In genomic region chr11:75259416-75259815, GRCm38 (mm10) we compare ENCODE assay signal across 13 mouse cellular contexts.
DNase-seq lines count a peak whose midpoint lies in the region; ATAC-seq and TF ChIP-seq lines count a peak whose summit lies in the region.
"Had no signal": no experiment of that assay in that cellular context is flagged by ENCODE, and none has a peak within 500 bp of the region (broad histone marks: within the 10 kb centered on the region; RNA-seq: fewer than 3 reads in every experiment).

No protein-coding gene starts in this region.

- ATAC-seq in inflammation-experienced regulatory T-cells, adult 6 months, result no peak
- ATAC-seq: intestine, embryonic 15.5 days; midbrain, embryonic 15.5 days had no signal

- DNase-seq in left cerebral cortex, adult 2 months (ENCODE audit: extremely low spot score in 1 of 2, low spot score in 2 of 2), result no peak
- no peak for DNase-seq in left cerebral cortex, adult 11 months (ENCODE audit: low spot score)
- DNase-seq in adipocyte (ENCODE audit: low spot score), result peak; percentile 93
- peak; percentile 57 for DNase-seq in adrenal gland, postnatal 25 days
- peak; percentile 87 to 88 for DNase-seq in cerebellum, postnatal 14 days
- no peak for DNase-seq in natural killer cell, adult 2 months (ENCODE audit: low spot score in 2 of 2)
- DNase-seq: kidney, postnatal 36 days; liver, embryonic 13.5 days; lung, postnatal 14 days; thymus, postnatal 4 days had no signal

- peak overlapping the region; percentile 76 for H3K27ac ChIP-seq in left cerebral cortex, adult 2 months
- H3K27ac ChIP-seq: intestine, embryonic 15.5 days; liver, embryonic 13.5 days; midbrain, embryonic 15.5 days had no signal

- no peak overlapping the region for H3K4me3 ChIP-seq in left cerebral cortex, adult 2 months
- H3K4me3 ChIP-seq: intestine, embryonic 15.5 days; liver, embryonic 13.5 days; midbrain, embryonic 15.5 days had no signal

- intact Hi-C loops in left cerebral cortex, adult 2 months (cut with DNase I), result no loop called here

- TF ChIP-seq CTCF in left cerebral cortex, adult 2 months (IDR thresholded peaks at IDR 0.05), result no peak

Comparison
In these comparisons a context has a peak if more than half of its experiments do, and no peak if none do; other contexts are left out.
1. DNase-seq: peak in adipocyte (single experiment), adrenal gland, postnatal 25 days (single experiment) and cerebellum, postnatal 14 days (2 of 2); none in left cerebral cortex, adult 2 months (0 of 2), left cerebral cortex, adult 11 months (single experiment) and natural killer cell, adult 2 months (0 of 2).